Mouse (Mus musculus) hindbrain, embryonic 16.5 days (tissue): ENCODE results near the gene Ly6g6e. TPM values are rescaled to one million over a fixed set of nuclear protein-coding genes. Genes with fewer than 3 reads are reported as not detected.
A peak's percentile ranks its signal among the peaks of the same experiment; 100 is the strongest.

Experiments
- ATAC-seq: fragments of 200-750 bp; cut with Nextera tagmentation; 2 replicates; pipeline ENCODE4 v1.8.0; 2017; ENCODE audit warnings: moderate TSS enrichment, moderate library complexity
- H3K27ac ChIP-seq: fragments of 300-500 bp; sonication (generic); 2 replicates; pipeline ENCODE4 v1.5.1; 2014; ENCODE audit warnings: low read depth, mild to moderate bottlenecking, control low read depth, low read length, moderate library complexity
- H3K27me3 ChIP-seq: fragments of 300-500 bp; sonication (generic); replicated peaks from 2 replicates; pipeline ENCODE4 v1.6.1; 2014; ENCODE audit warnings: low read length; ENCODE audit not compliant: control insufficient read depth, insufficient read depth
- H3K36me3 ChIP-seq: fragments of 300-500 bp; sonication (generic); 2 replicates; pipeline ENCODE4 v1.6.1; 2014; ENCODE audit warnings: mild to moderate bottlenecking, low read length, moderate library complexity, mixed read lengths; ENCODE audit not compliant: control insufficient read depth, insufficient read depth
- H3K4me1 ChIP-seq: fragments of 300-500 bp; sonication (generic); 2 replicates; pipeline ENCODE4 v1.6.1; 2014; ENCODE audit warnings: low read depth, low read length; ENCODE audit not compliant: control insufficient read depth, insufficient read depth
- H3K4me2 ChIP-seq: fragments of 300-500 bp; sonication (generic); 2 replicates; pipeline ENCODE4 v1.6.1; 2014; ENCODE audit warnings: mild to moderate bottlenecking, low read length, control low read depth, moderate library complexity
- H3K4me3 ChIP-seq: fragments of 300-500 bp; sonication (generic); 2 replicates; pipeline ENCODE4 v1.5.1; 2014; ENCODE audit warnings: mild to moderate bottlenecking, low read length, control low read depth, moderate library complexity
- H3K9ac ChIP-seq: fragments of 300-500 bp; sonication (generic); 2 replicates; pipeline ENCODE4 v1.6.1; 2014; ENCODE audit warnings: low read depth, mild to moderate bottlenecking, control low read depth, low read length, moderate library complexity
- H3K9me3 ChIP-seq: fragments of 300-500 bp; sonication (generic); 2 replicates; pipeline ENCODE4 v1.6.1; 2014; ENCODE audit warnings: mild to moderate bottlenecking, low read length, moderate library complexity; ENCODE audit not compliant: control insufficient read depth
- WGBS: fragments of 180-500 bp; shearing (Covaris S2); extraction: QIAGEN DNeasy Blood & Tissue Kit; methylation state at CpG from one replicate; pipeline ENCODE4 v1.1.7; 2014; 5-methylcytosine and 5-hydroxymethylcytosine counted together
- polyA plus RNA-seq: library from polyadenylated mRNA; unstranded; fragments of >200 nt; fragmentation: Nextera tagmentation; extraction: Ambion mirVana; gene quantifications from 2 replicates; pipeline ENCODE4 v1.2.1, GENCODE M21; 2015

Ly6g6e gene
- polyA plus RNA-seq, 1 experiment from 2014 or later, result 0.16 TPM

GRCm38 (mm10) chr17:35104754-35105153 is 28.1 kb downstream of the Ly6g6e start:
- Histone ChIP-seq H3K4me2 (no peak overlapping the region), H3K36me3 (peaks cover 37% of the 10 kb centered on the region), H3K9ac (no peak overlapping the region), H3K9me3 (no peaks in the 10 kb centered on the region), H3K4me3 (no peak overlapping the region), H3K27ac (no peak overlapping the region), H3K27me3 (no peaks in the 10 kb centered on the region), H3K4me1 (peaks cover 3% of the 10 kb centered on the region)
- WGBS, result 77% methylated on average over 6 of the region's 6 CpGs
- ATAC-seq, result no peak

GRCm38 (mm10) chr17:35105740-35106389 is 29.2 kb downstream of the Ly6g6e start:
- 0 out of 2 replicates have a peak, but pooled peaks have one; percentile 18 for ATAC-seq
- H3K4me1 ChIP-seq, result peaks cover 3% of the 10 kb centered on the region
- 0 out of 2 replicates have a peak overlapping the region, but pooled peaks have one; percentile 10 for H3K4me3 ChIP-seq
- no peaks in the 10 kb centered on the region for H3K27me3 ChIP-seq
- peak overlapping the region; percentile 57; the same call in 1 of the 2 replicates for H3K9ac ChIP-seq
- 25% methylated on average over 13 of the region's 13 CpGs for WGBS
- H3K9me3 ChIP-seq, result no peaks in the 10 kb centered on the region
- 0 out of 2 replicates have a peak overlapping the region, but pooled peaks have one; percentile 27 for H3K27ac ChIP-seq
- H3K36me3 ChIP-seq, result peaks cover 27% of the 10 kb centered on the region
- peak overlapping the region; percentile 44 for H3K4me2 ChIP-seq

- no peak overlapping the region for H3K4me2 ChIP-seq
- 54% methylated on average over 3 of the region's 3 CpGs for WGBS
- peak; percentile 57; the same call in 1 of the 2 replicates for ATAC-seq
Observed at GRCm38 (mm10) chr17:35106522-35106921, 29.8 kb downstream of the Ly6g6e start.

GRCm38 (mm10) chr17:35108097-35108496 is 31.4 kb downstream of the Ly6g6e start, which contains the start of gene Ly6g5c:
Gene Ly6g5c, plus strand, starts transcription at chr17:35108279.
- ATAC-seq, result no peak
- no peak within 1 kb of the TSS for H3K9ac ChIP-seq
- peaks cover 5% of the 10 kb centered on the region for H3K36me3 ChIP-seq
- no peak within 1 kb of the TSS for H3K4me2 ChIP-seq
- H3K27me3 ChIP-seq, result no peaks in the 10 kb centered on the region
- no peaks in the 10 kb centered on the region for H3K9me3 ChIP-seq
- no peak within 1 kb of the TSS for H3K27ac ChIP-seq
- 86% methylated on average over 6 of the region's 6 CpGs for WGBS
- peaks cover 3% of the 10 kb centered on the region for H3K4me1 ChIP-seq
- no peak within 1 kb of the TSS for H3K4me3 ChIP-seq

More at GRCm38 (mm10) chr17:35106522-35106921, 29.8 kb downstream of the Ly6g6e start:
- Histone ChIP-seq H3K36me3 (peaks cover 21% of the 10 kb centered on the region), H3K4me1 (peaks cover 3% of the 10 kb centered on the region), H3K27me3 (no peaks in the 10 kb centered on the region), H3K9me3 (no peaks in the 10 kb centered on the region), H3K9ac (no peak overlapping the region), H3K4me3 (no peak overlapping the region), H3K27ac (no peak overlapping the region)

GRCm38 (mm10) chr17:35111774-35112173 is 35.1 kb downstream of the Ly6g6e start:
- Histone ChIP-seq H3K27me3 (no peaks in the 10 kb centered on the region), H3K4me3 (no peak overlapping the region), H3K36me3 (peaks cover 6% of the 10 kb centered on the region), H3K9ac (no peak overlapping the region), H3K4me1 (no peaks in the 10 kb centered on the region), H3K4me2 (no peak overlapping the region), H3K27ac (no peak overlapping the region), H3K9me3 (no peaks in the 10 kb centered on the region)
- no peak for ATAC-seq
- WGBS, result 62% methylated on average over 9 of the region's 9 CpGs

- Histone ChIP-seq H3K36me3 (peaks cover 22% of the 10 kb centered on the region), H3K9me3 (no peaks in the 10 kb centered on the region), H3K4me2 (no peak within 1 kb of the TSS), H3K4me1 (peaks cover 8% of the 10 kb centered on the region), H3K9ac (no peak within 1 kb of the TSS; the same call in 1 of the 2 replicates), H3K27ac (no peak within 1 kb of the TSS), H3K27me3 (no peaks in the 10 kb centered on the region), H3K4me3 (no peak within 1 kb of the TSS)
- ATAC-seq, result no peak
- 85% methylated on average over 8 of the region's 8 CpGs for whole genome bisulfite sequencing
Observed at GRCm38 (mm10) chr17:35115046-35116019, 38.6 kb downstream of the Ly6g6e start, which contains the start of gene Ly6g5b. Gene Ly6g5b, minus strand, starts transcription at chr17:35115428.

GRCm38 (mm10) chr17:35120745-35121142 is 44.0 kb downstream of the Ly6g6e start:
- Histone ChIP-seq H3K4me3 (peak overlapping the region; percentile 94), H3K4me2 (peak overlapping the region; percentile 83), H3K27ac (peak overlapping the region; percentile 82), H3K36me3 (peaks cover 22% of the 10 kb centered on the region), H3K27me3 (no peaks in the 10 kb centered on the region), H3K9ac (peak overlapping the region; percentile 95), H3K4me1 (peaks cover 22% of the 10 kb centered on the region), H3K9me3 (no peaks in the 10 kb centered on the region)
- WGBS, result under 1% methylated on average over 32 of the region's 33 CpGs
- peak; percentile 1; the same call in 1 of the 2 replicates for ATAC-seq

GRCm38 (mm10) chr17:35121143-35121799 is 44.6 kb downstream of the Ly6g6e start, which contains the start of gene Gpank1:
Gene Gpank1, plus strand, starts transcription at chr17:35121455.
- Histone ChIP-seq H3K9ac (peak within 1 kb of the TSS; percentile 95), H3K27me3 (no peaks in the 10 kb centered on the region), H3K4me3 (peak within 1 kb of the TSS; percentile 94), H3K9me3 (no peaks in the 10 kb centered on the region), H3K4me1 (peaks cover 24% of the 10 kb centered on the region), H3K4me2 (peak within 1 kb of the TSS; percentile 96), H3K27ac (peak within 1 kb of the TSS; percentile 88), H3K36me3 (peaks cover 18% of the 10 kb centered on the region)
- 0% methylated on average over 48 of the region's 50 CpGs for WGBS
- peak; percentile 96 for ATAC-seq
